Mouse (Mus musculus) intestine, embryonic 15.5 days (tissue): ENCODE results near the gene Sema5b. TPM values are rescaled to one million over a fixed set of nuclear protein-coding genes. Genes with fewer than 3 reads are reported as not detected.

Source experiments
- ATAC-seq: fragments of 200-750 bp; cut with Nextera tagmentation; 2 replicates; pipeline ENCODE4 v1.8.0; 2017; ENCODE audit warnings: moderate TSS enrichment, moderate library complexity
- H3K27ac ChIP-seq: fragments of 300-500 bp; sonication (generic); 2 replicates; pipeline ENCODE4 v1.5.1; 2015; ENCODE audit warnings: mild to moderate bottlenecking, inconsistent platforms
- H3K27me3 ChIP-seq: fragments of 300-500 bp; sonication (generic); replicated peaks from 2 replicates; pipeline ENCODE4 v1.6.1; 2015; ENCODE audit warnings: inconsistent platforms
- H3K36me3 ChIP-seq: fragments of 300-500 bp; sonication (generic); 2 replicates; pipeline ENCODE4 v1.6.1; 2015; ENCODE audit warnings: inconsistent platforms
- H3K4me1 ChIP-seq: fragments of 300-500 bp; sonication (generic); replicated peaks from 2 replicates; pipeline ENCODE4 v1.6.1; 2015; ENCODE audit warnings: inconsistent platforms
- H3K4me2 ChIP-seq: fragments of 300-500 bp; sonication (generic); replicated peaks from 2 replicates; pipeline ENCODE4 v1.6.1; 2015; ENCODE audit warnings: mild to moderate bottlenecking, inconsistent platforms
- H3K4me3 ChIP-seq: fragments of 300-500 bp; sonication (generic); replicated peaks from 2 replicates; pipeline ENCODE4 v1.5.1; 2015; ENCODE audit warnings: inconsistent platforms
- H3K9ac ChIP-seq: fragments of 300-500 bp; sonication (generic); 2 replicates; pipeline ENCODE4 v1.6.1; 2015; ENCODE audit warnings: inconsistent platforms
- H3K9me3 ChIP-seq: fragments of 300-500 bp; sonication (generic); 2 replicates; pipeline ENCODE4 v1.6.1; 2016; ENCODE audit warnings: inconsistent platforms
- WGBS: fragments of 180-500 bp; shearing (Covaris S2); methylation state at CpG from one replicate; pipeline ENCODE4 v1.1.7; 2015; 5-methylcytosine and 5-hydroxymethylcytosine counted together
- polyA plus RNA-seq: library from polyadenylated mRNA; unstranded; fragments of >200 nt; fragmentation: Nextera tagmentation; extraction: Ambion mirVana; gene quantifications from 2 replicates; pipeline ENCODE4 v1.2.1, GENCODE M21; 2015

Sema5b gene
- polyA plus RNA-seq, 1 experiment from 2014 or later = 5.8 TPM

- no peak for ATAC-seq
- Histone ChIP-seq H3K4me3 (no peak overlapping the region), H3K36me3 (no peaks in the 10 kb centered on the region), H3K27me3 (no peaks in the 10 kb centered on the region), H3K9me3 (no peaks in the 10 kb centered on the region), H3K4me1 (peaks cover 1% of the 10 kb centered on the region; the same call in 1 of the 2 replicates), H3K9ac (no peak overlapping the region), H3K27ac (no peak overlapping the region), H3K4me2 (no peak overlapping the region)
- WGBS = 71% methylated on average over 4 of the region's 4 CpGs
These were observed 16.7 kb upstream of the Sema5b start for GRCm38 (mm10) chr16:35524200-35524599.

- no peak for ATAC-seq
- no peaks in the 10 kb centered on the region for H3K4me1 ChIP-seq
- no peak overlapping the region for H3K4me2 ChIP-seq
- H3K9ac ChIP-seq = no peak overlapping the region
- H3K4me3 ChIP-seq = no peak overlapping the region
- no peaks in the 10 kb centered on the region for H3K9me3 ChIP-seq
- H3K27me3 ChIP-seq = peaks cover 16% of the 10 kb centered on the region
- 63% methylated on average over 3 of the region's 3 CpGs for WGBS
- no peak overlapping the region for H3K27ac ChIP-seq
- no peaks in the 10 kb centered on the region for H3K36me3 ChIP-seq
These were observed 6.3 kb upstream of the Sema5b start for GRCm38 (mm10) chr16:35534630-35535029.

GRCm38 (mm10) chr16:35537651-35538050 lies 3.3 kb upstream of the Sema5b start:
- Histone ChIP-seq H3K36me3 (no peaks in the 10 kb centered on the region), H3K9ac (no peak overlapping the region), H3K27ac (no peak overlapping the region), H3K4me3 (no peak overlapping the region), H3K4me2 (no peak overlapping the region), H3K27me3 (peaks cover 35% of the 10 kb centered on the region), H3K4me1 (peaks cover 24% of the 10 kb centered on the region), H3K9me3 (no peaks in the 10 kb centered on the region)
- 58% methylated on average over 8 of the region's 8 CpGs for WGBS
- ATAC-seq = no peak

GRCm38 (mm10) chr16:35539041-35539440 lies 1.9 kb upstream of the Sema5b start:
- no peak for ATAC-seq

GRCm38 (mm10) chr16:35540333-35541116 lies 420 bp upstream of the Sema5b start:
- Histone ChIP-seq H3K9ac (no peak overlapping the region), H3K27ac (no peak overlapping the region), H3K4me3 (peak overlapping the region; percentile 54), H3K27me3 (peaks cover 43% of the 10 kb centered on the region), H3K4me1 (peaks cover 26% of the 10 kb centered on the region), H3K4me2 (peak overlapping the region; percentile 99), H3K9me3 (no peaks in the 10 kb centered on the region), H3K36me3 (no peaks in the 10 kb centered on the region)
- WGBS = under 1% methylated on average over 23 of the region's 23 CpGs
- 0 out of 2 replicates have a peak, but pooled peaks have one; percentile 32 for ATAC-seq

More at GRCm38 (mm10) chr16:35539041-35539440, 1.9 kb upstream of the Sema5b start:
- WGBS = 53% methylated on average over 10 of the region's 10 CpGs
- Histone ChIP-seq H3K4me2 (no peak overlapping the region), H3K9ac (no peak overlapping the region), H3K36me3 (no peaks in the 10 kb centered on the region), H3K4me3 (no peak overlapping the region), H3K27me3 (peaks cover 43% of the 10 kb centered on the region), H3K4me1 (peaks cover 26% of the 10 kb centered on the region), H3K27ac (no peak overlapping the region), H3K9me3 (no peaks in the 10 kb centered on the region)

GRCm38 (mm10) chr16:35541661-35542420 lies 896 bp downstream of the Sema5b start:
- WGBS = 1% methylated on average over 52 of the region's 54 CpGs
- H3K9ac ChIP-seq = peak overlapping the region; percentile 50
- peak; percentile 54 for ATAC-seq
- H3K36me3 ChIP-seq = no peaks in the 10 kb centered on the region
- peak overlapping the region; percentile 54 for H3K4me3 ChIP-seq
- no peaks in the 10 kb centered on the region for H3K9me3 ChIP-seq
- peaks cover 26% of the 10 kb centered on the region for H3K4me1 ChIP-seq
- H3K4me2 ChIP-seq = peak overlapping the region; percentile 99
- H3K27ac ChIP-seq = no peak overlapping the region
- peaks cover 43% of the 10 kb centered on the region for H3K27me3 ChIP-seq

- Histone ChIP-seq H3K27ac (no peak overlapping the region), H3K9me3 (no peaks in the 10 kb centered on the region), H3K4me1 (peaks cover 26% of the 10 kb centered on the region), H3K4me3 (peak overlapping the region; percentile 54), H3K36me3 (no peaks in the 10 kb centered on the region), H3K27me3 (peaks cover 39% of the 10 kb centered on the region), H3K4me2 (peak overlapping the region; percentile 99), H3K9ac (peak overlapping the region; percentile 50)
- no peak for ATAC-seq
- 7% methylated on average over 27 of the region's 27 CpGs for WGBS
These were observed 1.5 kb downstream of the Sema5b start for GRCm38 (mm10) chr16:35542421-35542780.

- peaks cover 25% of the 10 kb centered on the region for H3K27me3 ChIP-seq
- peaks cover 18% of the 10 kb centered on the region for H3K4me1 ChIP-seq
- 71% methylated on average over 4 of the region's 4 CpGs for WGBS
- no peak overlapping the region for H3K4me3 ChIP-seq
- no peak overlapping the region for H3K9ac ChIP-seq
- H3K36me3 ChIP-seq = no peaks in the 10 kb centered on the region
- no peak overlapping the region for H3K4me2 ChIP-seq
- H3K27ac ChIP-seq = no peak overlapping the region
- ATAC-seq = no peak
- no peaks in the 10 kb centered on the region for H3K9me3 ChIP-seq
These were observed 4.8 kb downstream of the Sema5b start for GRCm38 (mm10) chr16:35545723-35546122.

- no peak overlapping the region for H3K27ac ChIP-seq
- H3K27me3 ChIP-seq = peaks cover 4% of the 10 kb centered on the region
- H3K4me3 ChIP-seq = no peak overlapping the region
- no peaks in the 10 kb centered on the region for H3K4me1 ChIP-seq
- H3K36me3 ChIP-seq = no peaks in the 10 kb centered on the region
- no peak for ATAC-seq
- no peak overlapping the region for H3K4me2 ChIP-seq
- H3K9me3 ChIP-seq = no peaks in the 10 kb centered on the region
- no peak overlapping the region for H3K9ac ChIP-seq
These were observed 7.0 kb downstream of the Sema5b start for GRCm38 (mm10) chr16:35547966-35548365.

- no peak for ATAC-seq
- Histone ChIP-seq H3K27ac (no peak overlapping the region), H3K9ac (no peak overlapping the region), H3K4me3 (no peak overlapping the region), H3K36me3 (no peaks in the 10 kb centered on the region), H3K4me1 (no peaks in the 10 kb centered on the region), H3K9me3 (no peaks in the 10 kb centered on the region), H3K4me2 (no peak overlapping the region), H3K27me3 (no peaks in the 10 kb centered on the region)
- WGBS = 80% methylated on average over 2 of the region's 2 CpGs
These were observed 8.4 kb downstream of the Sema5b start for GRCm38 (mm10) chr16:35549354-35549753.

GRCm38 (mm10) chr16:35555596-35556482 lies 14.9 kb downstream of the Sema5b start:
- Histone ChIP-seq H3K4me3 (no peak overlapping the region), H3K4me1 (no peaks in the 10 kb centered on the region), H3K36me3 (no peaks in the 10 kb centered on the region), H3K4me2 (no peak overlapping the region), H3K9me3 (no peaks in the 10 kb centered on the region), H3K27me3 (no peaks in the 10 kb centered on the region), H3K27ac (no peak overlapping the region), H3K9ac (no peak overlapping the region)
- 65% methylated on average over 15 of the region's 15 CpGs for WGBS
- no peak for ATAC-seq

- Histone ChIP-seq H3K4me2 (no peak overlapping the region), H3K9ac (no peak overlapping the region), H3K36me3 (no peaks in the 10 kb centered on the region), H3K4me3 (no peak overlapping the region), H3K27me3 (no peaks in the 10 kb centered on the region), H3K4me1 (no peaks in the 10 kb centered on the region), H3K9me3 (no peaks in the 10 kb centered on the region), H3K27ac (no peak overlapping the region)
- WGBS = 60% methylated on average over 6 of the region's 6 CpGs
- no peak for ATAC-seq
These were observed 16.1 kb downstream of the Sema5b start for GRCm38 (mm10) chr16:35557038-35557437.
